Mouse (Mus musculus) spleen, adult 12 weeks (tissue): ENCODE measurements around the gene Creld1.

Experiments
- DNase-seq: peaks from one replicate; pipeline ENCODE4 v3.0.0; 2022; ENCODE audit warnings: low spot score

Gene Creld1

GRCm38 (mm10) chr6:113469432-113469831 is 13.7 kb upstream of the Creld1 start:
- peak; percentile 25 for DNase-seq

- DNase-seq: no peak
Measured at GRCm38 (mm10) chr6:113471297-113471936, 11.7 kb upstream of the Creld1 start, which contains the start of gene Il17rc. Gene Il17rc, plus strand, starts transcription at chr6:113471427.

GRCm38 (mm10) chr6:113472061-113472460 is 11.0 kb upstream of the Creld1 start:
- no peak for DNase-seq

GRCm38 (mm10) chr6:113473246-113473645 is 9.9 kb upstream of the Creld1 start:
- DNase-seq: no peak

- no peak for DNase-seq
Measured at GRCm38 (mm10) chr6:113473715-113474114, 9.4 kb upstream of the Creld1 start.

GRCm38 (mm10) chr6:113477353-113477752 is 5.7 kb upstream of the Creld1 start:
- no peak for DNase-seq

GRCm38 (mm10) chr6:113478906-113479305 is 4.2 kb upstream of the Creld1 start:
- no peak for DNase-seq

- no peak for DNase-seq
Measured at GRCm38 (mm10) chr6:113480555-113481373, 2.3 kb upstream of the Creld1 start.

GRCm38 (mm10) chr6:113482477-113483099 is 509 bp upstream of the Creld1 start:
- DNase-seq: no peak

GRCm38 (mm10) chr6:113483729-113484128 is 632 bp downstream of the Creld1 start:
- DNase-seq: no peak

GRCm38 (mm10) chr6:113487125-113487576 is 4.1 kb downstream of the Creld1 start:
- no peak for DNase-seq

- no peak for DNase-seq
Measured at GRCm38 (mm10) chr6:113489410-113489809, 6.3 kb downstream of the Creld1 start.

- DNase-seq: no peak
Measured at GRCm38 (mm10) chr6:113492101-113492864, 9.2 kb downstream of the Creld1 start.

GRCm38 (mm10) chr6:113494258-113494788 is 11.2 kb downstream of the Creld1 start:
- peak; percentile 77 for DNase-seq

GRCm38 (mm10) chr6:113495071-113495675 is 12.1 kb downstream of the Creld1 start:
- DNase-seq: no peak

- no peak for DNase-seq
Measured at GRCm38 (mm10) chr6:113499346-113499745, 16.2 kb downstream of the Creld1 start.

- no peak for DNase-seq
Measured at GRCm38 (mm10) chr6:113501388-113502084, 18.4 kb downstream of the Creld1 start, which contains the start of gene Prrt3. Gene Prrt3, minus strand, starts transcription at chr6:113501931.

- no peak for DNase-seq
Measured at GRCm38 (mm10) chr6:113502801-113503200, 19.7 kb downstream of the Creld1 start.

- no peak for DNase-seq
Measured at GRCm38 (mm10) chr6:113505689-113506088, 22.6 kb downstream of the Creld1 start.

- no peak for DNase-seq
Measured at GRCm38 (mm10) chr6:113507130-113507529, 24.0 kb downstream of the Creld1 start.
